Mouse (Mus musculus): ENCODE data around the gene Lrguk. TPM values are rescaled to one million over a fixed set of nuclear protein-coding genes. Genes with fewer than 3 reads are reported as not detected.

Lrguk gene
- total RNA-seq, 2 experiments from 2014 or later, result 1.8 to 2.3 TPM

DNA sequence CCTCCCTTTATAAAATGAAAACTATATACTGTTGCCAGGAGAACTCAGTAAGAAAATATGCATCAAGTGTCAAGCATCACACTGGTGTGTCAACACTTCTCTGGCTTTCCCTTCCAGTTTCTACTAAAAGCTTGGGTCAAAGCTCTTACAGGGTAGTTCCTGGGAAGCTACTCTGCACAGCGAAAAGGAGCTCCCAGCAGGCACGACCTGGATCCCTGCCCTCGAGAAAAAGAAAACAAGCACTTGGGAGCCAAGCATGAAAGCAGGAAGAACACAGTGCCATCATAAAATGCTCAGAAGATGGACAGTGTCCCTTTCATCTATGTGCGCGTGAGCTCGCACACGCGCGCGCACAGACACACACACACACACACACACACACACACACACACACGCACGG is 144.0 kb downstream of the Lrguk start:
- DNase-seq (ENCODE audit: low spot score in 2 of 2), result no peak

DNA sequence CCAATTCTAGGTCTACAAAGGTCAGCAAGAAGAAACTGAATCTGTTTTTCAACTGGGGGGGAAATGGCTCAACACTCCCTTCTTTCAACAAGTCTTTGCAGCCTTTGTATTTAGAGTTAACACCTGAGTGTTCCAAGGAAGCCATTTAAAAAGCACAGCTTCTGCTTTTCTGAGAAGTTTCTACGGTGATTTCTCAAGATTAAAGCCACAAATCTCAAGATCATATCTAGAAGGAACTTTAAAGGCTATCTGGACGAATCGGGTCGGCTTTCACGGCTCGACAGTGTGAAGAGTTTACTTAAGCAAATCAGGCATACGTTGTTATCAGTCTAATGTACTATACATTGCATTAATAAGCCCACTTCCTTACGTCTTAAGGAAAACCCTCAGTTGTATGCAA is 145.5 kb downstream of the Lrguk start:
- DNase-seq (ENCODE audit: low spot score in 2 of 2), result no peak

DNA sequence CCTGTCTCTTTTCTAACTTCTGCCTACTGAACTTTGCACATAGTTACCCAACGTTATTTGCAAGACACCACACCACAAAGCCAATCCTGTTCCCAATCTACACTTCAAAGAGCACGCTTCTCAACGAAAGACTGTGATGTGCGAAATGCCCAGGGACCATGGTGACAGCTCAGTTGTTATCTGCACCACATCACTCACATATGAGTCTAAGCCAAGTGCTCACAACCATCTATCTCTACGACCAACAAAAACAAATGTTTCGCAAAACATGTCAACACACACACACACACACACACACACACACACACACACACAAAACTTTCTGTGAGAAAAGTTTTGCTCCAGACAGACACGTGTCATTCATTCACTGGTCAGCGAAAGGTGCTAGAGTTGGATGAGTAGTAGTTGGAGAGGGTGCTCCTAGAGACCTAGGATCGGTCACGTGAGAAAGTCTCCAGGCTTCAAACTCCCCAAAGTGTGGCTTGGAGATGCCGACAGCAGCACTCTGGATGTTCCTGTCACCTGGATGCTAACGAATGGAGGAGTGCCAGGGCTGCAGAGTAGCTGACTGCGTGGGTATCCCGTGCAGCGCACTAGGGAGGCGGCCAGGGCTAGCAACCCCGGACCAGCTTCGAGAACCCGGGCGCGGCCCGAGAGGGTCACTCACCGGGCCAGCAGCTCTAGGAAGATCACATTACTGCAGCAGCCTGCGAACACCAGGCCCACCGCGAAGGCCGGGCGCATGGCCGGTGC is 147.0 kb downstream of the Lrguk start:
- no peak for DNase-seq (ENCODE audit: low spot score in 2 of 2)

- peak; percentile 94 to 97 for DNase-seq (ENCODE audit: low spot score in 2 of 2)
These were observed 147.6 kb downstream of the Lrguk start, which contains the start of gene Slc35b4 for GRCm38 (mm10) chr6:34176864-34177247. TSS of gene Slc35b4 (minus strand) at chr6:34177111.

- DNase-seq (ENCODE audit: low spot score in 2 of 2), result no peak
These were observed 149.8 kb downstream of the Lrguk start for GRCm38 (mm10) chr6:34179007-34179406.

DNA sequence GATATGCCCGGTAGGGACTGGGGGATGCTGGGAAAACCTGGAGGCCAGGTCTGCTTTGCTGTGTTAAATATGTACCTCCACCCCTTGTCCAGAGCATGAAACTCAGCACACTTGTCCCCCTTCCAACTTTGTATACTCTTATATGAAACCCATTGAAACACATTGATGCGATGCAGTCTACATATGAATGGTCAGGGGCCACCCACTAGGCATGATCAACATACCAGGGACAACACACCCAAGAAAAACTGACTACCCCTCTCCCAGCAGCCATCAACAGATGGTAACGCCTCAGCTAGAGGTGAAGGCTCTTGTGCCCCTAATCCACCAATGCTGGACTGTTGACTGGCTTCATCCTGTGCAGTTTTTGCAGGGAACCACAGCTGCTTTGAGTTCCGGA is 150.7 kb downstream of the Lrguk start:
- no peak for DNase-seq (ENCODE audit: low spot score in 2 of 2)

- DNase-seq (ENCODE audit: low spot score in 2 of 2), result no peak
These were observed 152.7 kb downstream of the Lrguk start for GRCm38 (mm10) chr6:34181961-34182360.

GRCm38 (mm10) chr6:34183326-34183725 is 154.1 kb downstream of the Lrguk start:
- no peak for DNase-seq (ENCODE audit: low spot score in 2 of 2)

Other genes with a start within 250 kb of the Lrguk start
- gene Slc35b4, start 147.7 kb downstream of the Lrguk start, total RNA-seq (2021), result 10 to 100 TPM; 60.3 to 61.8 TPM